Mouse (Mus musculus) cortical plate, adult 2 months (tissue): ENCODE measurements around the gene Twnk.

ENCODE experiments used
- CTCF ChIP-seq: fragments of 200-500 bp; IDR thresholded peaks from 2 replicates; pipeline ENCODE4 v1.5.1; 2011; ENCODE audit warnings: mild to moderate bottlenecking, control low read depth, low read length; ENCODE audit not compliant: insufficient read depth; ENCODE audit errors: extremely low read depth
- POLR2A ChIP-seq: fragments of 200-500 bp; IDR thresholded peaks from 2 replicates; pipeline ENCODE4 v1.6.1; 2011; ENCODE audit warnings: mild to moderate bottlenecking, low read length, control low read depth; ENCODE audit not compliant: insufficient read depth; ENCODE audit errors: extremely low read depth

- TF ChIP-seq CTCF (no peak), POLR2A (no peak)
Observed at GRCm38 (mm10) chr19:44988321-44988720, 17.1 kb upstream of the Twnk start.
